Mouse (Mus musculus): ENCODE data around the gene Vmn1r215.

DNA sequence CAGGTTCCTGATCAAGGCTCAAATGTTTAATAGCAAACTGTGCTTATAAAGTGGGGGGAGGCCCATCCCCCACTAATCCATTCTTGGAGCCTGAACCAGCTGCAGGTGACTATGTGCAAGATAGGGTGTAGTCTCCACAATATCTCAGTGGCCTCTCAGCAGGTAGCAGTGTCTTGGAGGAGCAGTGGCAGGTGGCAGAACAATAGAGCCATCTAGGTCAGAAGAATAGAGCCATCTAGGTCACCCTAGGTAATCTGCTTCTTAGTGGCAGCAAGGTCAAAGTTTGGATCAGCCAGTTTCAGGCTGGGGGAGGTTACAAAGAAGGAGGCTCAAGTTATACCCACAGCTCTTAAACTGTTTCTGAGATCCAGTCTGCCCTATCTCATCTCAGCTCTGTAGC is 43.0 kb upstream of the Vmn1r215 start:
- no peak for TF ChIP-seq POLR2A (IDR thresholded peaks at IDR 0.05; ENCODE audit: control insufficient read depth in 1 of 2, insufficient read depth in 1 of 2, low read depth in 1 of 2, low read length in 2 of 2, poor library complexity in 1 of 2)
- TF ChIP-seq MAX (IDR thresholded peaks at IDR 0.05; ENCODE audit: low read length) = no peak
- no peak for TF ChIP-seq TCF12 (IDR thresholded peaks at IDR 0.05; ENCODE audit: low read depth, low read length)
- no peak for TF ChIP-seq CTCF (IDR thresholded peaks at IDR 0.05 in 2 of 3, conservative IDR thresholded peaks at IDR 0.05 in 1 of 3; ENCODE audit: control insufficient read depth in 1 of 3, insufficient read depth in 1 of 3, low read depth in 2 of 3, low read length in 3 of 3, poor library complexity in 1 of 3, severe bottlenecking in 1 of 3)
- TF ChIP-seq HCFC1 (IDR thresholded peaks at IDR 0.05; ENCODE audit: low read depth, low read length) = no peak
- TF ChIP-seq USF2 (IDR thresholded peaks at IDR 0.05; ENCODE audit: borderline replicate concordance in 1 of 2, insufficient read depth in 1 of 2, low read depth in 1 of 2, low read length in 2 of 2) = no peak

All from MEL (cell line).